Mouse (Mus musculus) brown adipose tissue, adult 24 weeks (tissue): ENCODE data around the gene D16Ertd472e. TPM values are rescaled to one million over a fixed set of nuclear protein-coding genes. Genes with fewer than 3 reads are reported as not detected.
A peak's percentile ranks its signal among the peaks of the same experiment; 100 is the strongest.

ENCODE experiments used
- H3K27ac ChIP-seq: fragments of 200-500 bp; replicated peaks from 2 replicates; pipeline ENCODE4 v1.5.1; 2012; ENCODE audit warnings: low read depth, mild to moderate bottlenecking, low read length
- H3K4me1 ChIP-seq: fragments of 200-500 bp; 2 replicates; pipeline ENCODE4 v1.6.1; 2012; ENCODE audit warnings: low read length, mixed read lengths; ENCODE audit not compliant: control insufficient read depth, insufficient read depth, insufficient read length
- H3K4me3 ChIP-seq: fragments of 200-500 bp; 2 replicates; pipeline ENCODE4 v1.5.1; 2012; ENCODE audit warnings: low read depth, mild to moderate bottlenecking, low read length, moderate library complexity; ENCODE audit not compliant: insufficient read depth
- polyA plus RNA-seq: library from polyadenylated mRNA; stranded (reverse); fragments of >200 nt; gene quantifications from 2 replicates; pipeline ENCODE4 v1.2.4, GENCODE M21; 2012; ENCODE audit not compliant: missing spikeins, insufficient read depth, insufficient read length

The D16Ertd472e gene
- polyA plus RNA-seq, 1 experiment = 9.4 TPM

DNA sequence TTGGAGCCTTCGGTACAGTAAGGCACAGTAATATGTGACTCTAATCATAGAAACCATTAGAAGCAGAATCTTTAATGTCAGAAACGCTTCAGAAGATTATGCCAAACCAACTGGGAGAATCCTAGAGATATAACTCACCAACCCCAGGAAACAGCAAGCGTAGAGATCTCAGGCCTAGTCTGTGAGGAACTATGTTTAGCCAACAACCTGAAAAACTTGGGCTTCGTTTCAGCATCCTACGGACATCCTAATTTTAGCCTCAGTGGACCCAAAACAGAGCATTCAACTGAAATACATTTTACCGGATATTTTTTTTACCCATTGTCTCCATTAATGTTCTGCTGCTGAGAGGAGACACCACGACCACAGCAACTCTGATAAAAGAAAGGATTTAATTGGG lies 3.9 kb upstream of the D16Ertd472e start:
- no peaks in the 10 kb centered on the region for H3K4me1 ChIP-seq
- no peak overlapping the region for H3K4me3 ChIP-seq
- no peak overlapping the region for H3K27ac ChIP-seq

GRCm38 (mm10) chr16:78579386-78579785 lies 2.9 kb upstream of the D16Ertd472e start:
- H3K4me3 ChIP-seq = no peak overlapping the region
- H3K27ac ChIP-seq = no peak overlapping the region
- no peaks in the 10 kb centered on the region for H3K4me1 ChIP-seq

- Histone ChIP-seq H3K27ac (peak overlapping the region; percentile 50), H3K4me1 (0 out of 2 replicates have a peak, but pooled peaks cover 2% of the 10 kb centered on the region), H3K4me3 (peak overlapping the region; percentile 58)
These were observed 670 bp upstream of the D16Ertd472e start for GRCm38 (mm10) chr16:78577085-78577671.

GRCm38 (mm10) chr16:78575852-78576477 lies 543 bp downstream of the D16Ertd472e start:
- Histone ChIP-seq H3K27ac (peak overlapping the region; percentile 91), H3K4me1 (0 out of 2 replicates have a peak, but pooled peaks cover 2% of the 10 kb centered on the region), H3K4me3 (peak overlapping the region; percentile 97)

GRCm38 (mm10) chr16:78575190-78575851 lies 1.2 kb downstream of the D16Ertd472e start:
- Histone ChIP-seq H3K4me1 (0 out of 2 replicates have a peak, but pooled peaks cover 2% of the 10 kb centered on the region), H3K27ac (peak overlapping the region; percentile 47; the same call in 1 of the 2 replicates), H3K4me3 (peak overlapping the region; percentile 97)

DNA sequence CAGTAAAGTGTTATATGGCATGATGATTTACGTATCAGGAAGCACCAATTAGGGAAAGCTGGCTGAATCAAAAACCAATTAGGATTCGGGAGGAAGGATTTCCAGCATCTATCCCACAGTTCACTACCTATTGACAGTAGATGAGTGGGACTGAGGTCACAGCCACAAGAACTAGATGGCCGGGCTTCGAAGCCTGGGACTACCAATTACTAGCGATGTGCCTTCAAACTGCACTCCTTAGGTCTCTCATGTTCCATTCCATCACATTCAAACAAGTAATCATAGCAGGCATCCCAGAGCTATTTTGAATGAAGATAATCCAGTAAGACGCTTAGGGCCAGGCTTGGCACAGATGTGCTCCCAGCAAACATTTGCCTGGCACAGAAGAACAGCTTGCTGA lies 2.3 kb downstream of the D16Ertd472e start:
- Histone ChIP-seq H3K4me1 (0 out of 2 replicates have a peak, but pooled peaks cover 2% of the 10 kb centered on the region), H3K4me3 (no peak overlapping the region), H3K27ac (no peak overlapping the region)

- Histone ChIP-seq H3K27ac (no peak overlapping the region), H3K4me1 (0 out of 2 replicates have a peak, but pooled peaks cover 2% of the 10 kb centered on the region), H3K4me3 (no peak overlapping the region)
These were observed 3.5 kb downstream of the D16Ertd472e start for GRCm38 (mm10) chr16:78573016-78573415.

- peaks cover 2% of the 10 kb centered on the region; the same call in 1 of the 2 replicates for H3K4me1 ChIP-seq
- H3K4me3 ChIP-seq = no peak overlapping the region
- no peak overlapping the region for H3K27ac ChIP-seq
These were observed 12.2 kb downstream of the D16Ertd472e start for GRCm38 (mm10) chr16:78564110-78564821.

- Histone ChIP-seq H3K27ac (no peak overlapping the region), H3K4me3 (no peak overlapping the region), H3K4me1 (peaks cover 2% of the 10 kb centered on the region; the same call in 1 of the 2 replicates)
These were observed 13.2 kb downstream of the D16Ertd472e start for GRCm38 (mm10) chr16:78563093-78563971.

- Histone ChIP-seq H3K27ac (no peak overlapping the region), H3K4me3 (no peak overlapping the region)
These were observed 15.9 kb downstream of the D16Ertd472e start for GRCm38 (mm10) chr16:78560627-78561026.

DNA sequence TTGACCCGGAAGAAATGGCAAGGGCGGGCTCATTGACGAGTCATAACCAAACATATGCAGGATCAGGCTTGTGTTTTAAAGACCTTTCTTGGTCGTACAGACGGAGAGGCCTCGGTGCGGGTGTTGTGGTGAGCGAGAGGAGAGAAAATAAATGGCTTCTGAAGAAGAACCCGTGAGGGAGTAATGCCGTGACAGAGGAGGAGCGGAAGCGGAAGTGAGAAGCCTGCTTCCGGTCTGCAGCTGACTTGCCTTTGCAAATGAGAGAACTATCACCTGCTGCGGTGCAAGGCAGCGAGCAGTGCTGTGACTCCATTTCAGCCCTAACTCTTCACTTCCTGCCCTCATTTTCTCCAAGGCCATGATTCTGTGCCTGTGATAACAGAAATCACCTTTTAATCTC lies 16.4 kb downstream of the D16Ertd472e start:
- peaks cover 2% of the 10 kb centered on the region; the same call in 1 of the 2 replicates for H3K4me1 ChIP-seq
- H3K4me3 ChIP-seq = no peak overlapping the region
- H3K27ac ChIP-seq = no peak overlapping the region

More at GRCm38 (mm10) chr16:78560627-78561026, 15.9 kb downstream of the D16Ertd472e start:
- H3K4me1 ChIP-seq = peaks cover 2% of the 10 kb centered on the region; the same call in 1 of the 2 replicates

GRCm38 (mm10) chr16:78557573-78557972 lies 18.9 kb downstream of the D16Ertd472e start:
- no peak overlapping the region for H3K27ac ChIP-seq
- H3K4me1 ChIP-seq = no peaks in the 10 kb centered on the region
- no peak overlapping the region for H3K4me3 ChIP-seq

- no peaks in the 10 kb centered on the region for H3K4me1 ChIP-seq
- H3K27ac ChIP-seq = no peak overlapping the region
- no peak overlapping the region for H3K4me3 ChIP-seq
These were observed 21.4 kb downstream of the D16Ertd472e start for GRCm38 (mm10) chr16:78554911-78555648.

DNA sequence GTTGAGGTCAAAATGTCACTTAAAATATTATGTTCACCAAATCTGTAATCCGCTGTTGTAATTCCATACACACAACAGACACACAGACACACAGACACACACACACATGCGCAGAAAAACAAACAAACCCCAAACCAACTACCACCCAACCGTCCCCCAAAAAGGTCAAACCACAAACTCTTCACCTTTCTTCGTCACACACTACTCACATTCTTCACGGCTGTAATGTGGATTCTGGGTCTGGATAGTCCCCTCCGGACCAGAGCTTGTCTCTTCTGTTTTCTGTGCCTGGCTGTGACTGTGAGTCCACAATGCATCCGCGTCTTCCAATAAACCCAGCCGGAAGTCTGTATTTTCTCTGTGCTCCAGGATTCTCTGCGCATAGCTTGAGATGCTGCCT lies 29.1 kb downstream of the D16Ertd472e start:
- H3K4me3 ChIP-seq = no peak overlapping the region
- H3K27ac ChIP-seq = no peak overlapping the region
- H3K4me1 ChIP-seq = no peaks in the 10 kb centered on the region
